Mouse (Mus musculus): ENCODE measurements around the gene Dnajb5.

DNA sequence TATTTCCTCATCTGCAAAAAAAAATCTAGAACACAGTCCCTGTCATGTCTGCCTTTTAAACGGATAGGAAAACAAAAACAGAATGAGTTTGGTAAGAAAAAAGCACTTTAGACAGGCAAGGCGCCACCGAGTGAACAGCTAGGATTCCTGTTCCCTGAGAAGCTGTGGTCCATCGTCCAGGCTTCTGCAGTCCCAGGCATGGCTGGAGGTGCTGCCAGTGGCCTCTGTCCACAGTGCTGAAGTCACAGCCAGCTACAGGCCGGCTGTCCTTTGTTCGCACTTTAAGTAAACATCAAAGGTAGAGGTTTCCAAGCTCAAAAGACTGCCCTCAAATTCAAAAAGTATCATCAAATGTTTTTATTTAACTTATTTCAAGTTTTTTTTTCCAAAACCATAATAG is 4.6 kb upstream of the Dnajb5 start:
- no peak for TF ChIP-seq POLR2A (IDR thresholded peaks at IDR 0.05; ENCODE audit: low read depth, low read length)
- TF ChIP-seq CTCF (conservative IDR thresholded peaks at IDR 0.05; ENCODE audit: insufficient read depth, insufficient read length, low read depth, low read length): no peak
